Mouse (Mus musculus): ENCODE results near the gene Cplx2. TPM values are rescaled to one million over a fixed set of nuclear protein-coding genes. Genes with fewer than 3 reads are reported as not detected.

Gene Cplx2
- polyA plus RNA-seq, 1 experiment from 2014 or later: 3.0 TPM

DNA sequence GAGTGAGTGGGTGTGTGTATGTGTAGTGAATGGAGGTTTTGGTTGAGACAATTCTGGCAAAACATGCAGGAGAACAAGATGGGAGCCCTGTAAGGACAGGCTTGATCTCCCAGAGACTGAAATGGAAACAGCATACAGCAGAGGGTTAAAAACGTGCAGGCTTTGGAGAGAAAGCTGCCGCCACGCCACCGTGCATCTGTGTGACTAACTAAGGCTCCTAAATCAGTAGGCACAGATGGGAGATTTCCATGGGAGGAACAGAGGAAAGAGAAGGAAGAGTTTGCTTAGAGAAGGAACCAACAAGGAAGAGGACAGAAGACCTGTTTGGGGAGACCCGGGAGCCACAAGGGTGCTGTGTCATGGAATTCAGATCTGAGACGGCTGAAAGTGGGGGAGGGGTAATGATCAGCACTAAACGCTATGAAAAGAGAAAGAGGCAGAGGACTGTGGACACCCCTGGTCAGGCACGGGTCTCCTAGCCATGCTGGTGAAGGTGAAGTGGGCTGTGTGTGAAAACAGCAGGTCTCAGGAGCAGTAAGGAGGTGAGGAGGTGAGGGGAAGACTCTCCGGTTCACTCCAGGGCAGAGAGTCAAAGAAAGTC lies 3.1 kb downstream of the Cplx2 start:
- no peak overlapping the region for H3K4me3 ChIP-seq
- peaks cover 23% of the 10 kb centered on the region for H3K4me1 ChIP-seq
- no peak for DNase-seq (ENCODE audit: low spot score)
- H3K36me3 ChIP-seq: no peaks in the 10 kb centered on the region
- H3K9me3 ChIP-seq: no peaks in the 10 kb centered on the region
- no peak overlapping the region for H3K27ac ChIP-seq
- WGBS: 43% methylated on average over 9 of the region's 9 CpGs
- peaks cover 67% of the 10 kb centered on the region for H3K27me3 ChIP-seq (ENCODE audit: insufficient read depth, poor library complexity, severe bottlenecking)

DNA sequence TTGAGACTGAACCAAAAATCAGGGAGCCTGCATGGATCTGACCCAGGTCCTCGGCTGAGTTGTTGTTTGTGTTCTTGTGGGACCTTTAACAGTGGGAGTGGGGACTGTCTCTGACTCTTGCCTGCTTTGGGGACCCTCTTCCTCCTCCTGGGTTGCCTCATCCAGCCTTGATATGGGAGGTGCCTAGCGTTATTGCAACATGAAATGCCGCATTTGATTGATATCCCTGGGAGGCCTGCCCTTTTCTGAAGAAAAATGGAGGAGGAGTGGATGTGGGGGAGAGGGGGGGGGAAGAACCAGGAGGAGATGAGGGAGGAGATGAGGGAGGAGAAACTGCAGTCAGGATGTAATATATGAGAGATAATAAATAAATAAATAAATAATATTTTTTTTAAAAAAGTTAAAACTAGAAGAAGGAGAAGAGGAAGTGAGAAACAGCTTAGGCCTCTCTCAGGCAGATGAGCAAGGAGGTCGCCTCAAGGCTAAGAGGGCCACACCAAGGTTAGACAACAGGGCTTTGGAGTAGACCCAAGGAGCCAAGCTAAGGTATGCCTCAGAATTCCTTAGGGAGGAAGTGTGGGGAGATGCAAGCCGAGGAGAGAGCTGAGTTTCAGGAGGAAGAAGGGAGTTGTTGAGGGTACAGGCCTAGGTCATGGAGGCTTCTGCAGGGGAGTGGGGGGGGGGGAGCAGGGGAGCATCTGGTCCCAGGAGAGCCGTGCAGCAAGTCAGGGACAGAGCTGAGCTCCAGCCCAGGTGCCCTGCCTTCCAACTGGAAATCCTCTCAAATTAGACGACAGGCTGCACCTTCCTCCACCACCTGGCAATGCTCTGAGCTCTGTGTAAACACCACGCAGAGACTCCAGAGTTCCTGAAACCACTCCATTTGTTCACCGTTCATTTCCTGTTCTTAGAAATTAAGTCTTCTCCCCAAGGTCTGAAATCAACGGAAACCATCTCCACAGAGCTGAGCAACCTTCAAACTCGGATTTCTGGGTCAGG lies 4.6 kb downstream of the Cplx2 start:
- WGBS: 52% methylated on average over 11 of the region's 11 CpGs
- Histone ChIP-seq H3K27me3 (ENCODE audit: insufficient read depth, poor library complexity, severe bottlenecking) (peaks cover 62% of the 10 kb centered on the region), H3K4me1 (peaks cover 20% of the 10 kb centered on the region), H3K9me3 (no peaks in the 10 kb centered on the region), H3K4me3 (no peak overlapping the region), H3K27ac (no peak overlapping the region), H3K36me3 (no peaks in the 10 kb centered on the region)
- DNase-seq (ENCODE audit: low spot score): no peak

DNA sequence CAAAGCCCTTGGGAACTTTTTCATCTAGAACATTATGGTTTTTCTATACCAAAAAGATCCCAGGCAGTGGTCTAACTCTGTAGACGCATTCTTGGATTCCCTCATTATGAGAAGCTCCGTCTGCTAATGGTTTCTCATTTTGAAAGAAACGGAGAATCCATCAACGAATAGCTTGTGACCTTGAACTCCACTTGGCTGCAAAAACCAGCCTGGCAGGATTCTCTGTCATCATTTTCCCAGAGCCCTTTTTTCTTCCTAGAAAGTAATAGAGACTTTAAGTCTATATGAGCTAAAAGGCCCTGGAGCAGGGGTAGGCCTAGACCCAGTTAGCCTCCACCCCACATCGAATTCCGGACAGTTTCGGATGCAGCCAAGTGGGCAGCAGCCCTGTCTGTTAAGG lies 5.6 kb downstream of the Cplx2 start:
- WGBS: 83% methylated on average over 7 of the region's 7 CpGs
- no peaks in the 10 kb centered on the region for H3K36me3 ChIP-seq
- H3K27me3 ChIP-seq (ENCODE audit: insufficient read depth, poor library complexity, severe bottlenecking): peaks cover 56% of the 10 kb centered on the region
- peaks cover 11% of the 10 kb centered on the region for H3K4me1 ChIP-seq
- DNase-seq (ENCODE audit: low spot score): no peak
- H3K27ac ChIP-seq: no peak overlapping the region
- no peak overlapping the region for H3K4me3 ChIP-seq
- no peaks in the 10 kb centered on the region for H3K9me3 ChIP-seq

DNA sequence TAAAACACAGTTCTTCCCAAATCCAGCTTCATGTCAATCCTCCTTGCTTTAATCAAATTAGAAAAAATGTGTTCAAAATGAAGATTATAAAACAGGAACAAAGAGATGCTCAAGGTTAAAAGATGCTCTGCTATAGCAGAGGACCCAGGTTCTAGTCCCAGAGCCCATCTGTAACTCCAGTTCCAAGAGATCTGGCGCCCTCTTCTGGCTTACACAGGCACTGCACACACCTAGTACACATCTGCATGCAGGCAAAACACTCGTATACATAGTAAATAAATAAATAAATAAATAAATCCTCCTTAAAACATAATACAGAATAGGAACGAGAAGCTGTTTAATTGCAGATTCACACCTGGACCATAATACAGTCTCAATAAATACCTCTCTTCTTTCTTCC lies 6.9 kb downstream of the Cplx2 start:
- H3K4me1 ChIP-seq: no peaks in the 10 kb centered on the region
- peaks cover 42% of the 10 kb centered on the region for H3K27me3 ChIP-seq (ENCODE audit: insufficient read depth, poor library complexity, severe bottlenecking)
- no peak for DNase-seq (ENCODE audit: low spot score)
- no peaks in the 10 kb centered on the region for H3K9me3 ChIP-seq
- H3K4me3 ChIP-seq: no peak overlapping the region
- no peak overlapping the region for H3K27ac ChIP-seq
- 57% methylated on average over 3 of the region's 3 CpGs for WGBS
- no peaks in the 10 kb centered on the region for H3K36me3 ChIP-seq

DNA sequence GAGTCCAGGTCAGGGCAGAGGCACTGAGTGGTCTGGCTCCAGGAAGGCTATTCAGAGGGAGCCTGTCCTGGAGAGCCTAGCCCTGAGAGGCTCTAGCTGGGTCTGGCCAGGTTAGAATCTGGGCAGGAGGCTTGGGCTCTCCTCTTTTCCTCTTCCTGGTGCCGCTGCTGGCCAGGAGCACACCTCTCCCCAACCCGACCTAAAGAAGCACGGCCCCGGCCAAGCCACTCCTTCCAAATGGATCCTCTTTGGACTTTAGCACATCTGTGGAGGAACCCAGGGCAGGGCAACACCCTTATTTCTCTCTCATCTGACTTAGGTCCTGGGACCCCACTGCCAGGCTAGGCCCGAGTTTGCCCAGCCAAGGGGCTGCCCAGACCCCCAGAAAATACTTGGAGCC lies 9.3 kb downstream of the Cplx2 start:
- peaks cover 11% of the 10 kb centered on the region for H3K4me1 ChIP-seq
- no peak overlapping the region for H3K4me3 ChIP-seq
- peaks cover 26% of the 10 kb centered on the region for H3K27me3 ChIP-seq (ENCODE audit: insufficient read depth, poor library complexity, severe bottlenecking)
- no peaks in the 10 kb centered on the region for H3K9me3 ChIP-seq
- WGBS: 70% methylated on average over 5 of the region's 5 CpGs
- no peak overlapping the region for H3K27ac ChIP-seq
- no peak for DNase-seq (ENCODE audit: low spot score)
- H3K36me3 ChIP-seq: no peaks in the 10 kb centered on the region

DNA sequence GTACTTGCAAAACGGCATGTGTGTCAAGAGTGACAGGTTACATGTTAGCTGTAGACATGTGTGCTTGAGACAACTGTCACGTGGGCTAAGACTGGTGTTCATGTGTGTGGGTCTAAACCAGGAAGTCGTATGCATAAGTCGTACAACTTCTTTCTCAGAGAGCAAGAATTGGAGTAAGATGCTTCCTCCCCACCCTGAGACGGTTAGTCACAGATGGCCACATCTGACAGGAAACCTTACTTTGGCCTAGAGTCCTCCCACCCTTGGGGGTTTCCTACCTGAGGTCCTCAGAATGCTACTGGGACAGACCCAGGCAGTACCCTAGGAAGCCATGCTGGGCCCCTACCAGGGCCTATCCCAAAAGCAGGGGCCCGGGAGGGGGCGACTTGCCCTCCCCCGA lies 10.2 kb downstream of the Cplx2 start:
- Histone ChIP-seq H3K9me3 (no peaks in the 10 kb centered on the region), H3K27me3 (ENCODE audit: insufficient read depth, poor library complexity, severe bottlenecking) (peaks cover 26% of the 10 kb centered on the region), H3K36me3 (no peaks in the 10 kb centered on the region), H3K4me1 (peaks cover 11% of the 10 kb centered on the region), H3K27ac (no peak overlapping the region), H3K4me3 (no peak overlapping the region)
- DNase-seq (ENCODE audit: low spot score): no peak
- WGBS: 77% methylated on average over 8 of the region's 8 CpGs

DNA sequence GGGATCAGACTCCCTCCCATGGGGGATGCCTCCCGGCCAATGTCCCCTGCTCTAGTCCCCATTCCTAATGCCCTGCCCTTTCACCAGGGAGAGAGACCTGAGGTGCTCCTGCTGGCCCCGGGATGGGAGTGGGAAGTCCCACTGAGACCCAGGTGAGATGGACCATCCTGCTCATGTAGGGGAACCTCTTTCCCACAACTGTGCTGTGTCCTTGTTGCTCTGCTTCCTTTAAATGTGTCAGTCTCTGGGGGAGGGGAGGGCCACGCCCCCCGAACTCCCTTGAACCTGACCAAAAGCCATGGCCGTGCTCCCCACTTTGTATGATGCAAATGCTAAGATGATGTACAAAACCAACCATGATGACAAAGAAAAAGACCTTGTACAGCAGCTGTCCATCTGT lies 12.4 kb downstream of the Cplx2 start:
- no peak overlapping the region for H3K27ac ChIP-seq
- H3K9me3 ChIP-seq: no peaks in the 10 kb centered on the region
- peaks cover 11% of the 10 kb centered on the region for H3K4me1 ChIP-seq
- DNase-seq (ENCODE audit: low spot score): no peak
- WGBS: 71% methylated on average over 5 of the region's 5 CpGs
- no peaks in the 10 kb centered on the region for H3K36me3 ChIP-seq
- H3K27me3 ChIP-seq (ENCODE audit: insufficient read depth, poor library complexity, severe bottlenecking): peaks cover 29% of the 10 kb centered on the region
- no peak overlapping the region for H3K4me3 ChIP-seq

DNA sequence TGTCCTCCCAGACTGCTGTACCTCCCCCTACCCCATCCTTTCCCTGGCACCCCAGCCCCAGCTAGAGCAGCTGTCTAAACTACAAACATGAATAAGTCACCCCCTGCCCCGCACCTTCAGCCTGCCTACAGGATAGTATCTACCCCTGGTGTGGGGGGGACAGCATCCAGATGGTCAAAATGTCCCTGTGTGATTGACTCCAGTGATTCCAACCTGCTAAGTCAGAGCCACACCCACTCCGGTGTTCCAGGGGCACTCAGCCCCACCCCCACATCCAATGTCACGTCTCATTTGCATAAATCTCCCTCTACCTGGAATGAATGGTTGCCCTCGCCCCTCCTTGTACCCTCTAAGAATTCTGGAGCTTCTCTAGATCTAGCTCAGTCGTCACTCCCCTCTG lies 13.4 kb downstream of the Cplx2 start:
- no peaks in the 10 kb centered on the region for H3K36me3 ChIP-seq
- peaks cover 19% of the 10 kb centered on the region for H3K27me3 ChIP-seq (ENCODE audit: insufficient read depth, poor library complexity, severe bottlenecking)
- H3K4me3 ChIP-seq: peak overlapping the region; percentile 42
- DNase-seq (ENCODE audit: low spot score): no peak
- H3K9me3 ChIP-seq: no peaks in the 10 kb centered on the region
- H3K27ac ChIP-seq: no peak overlapping the region
- H3K4me1 ChIP-seq: peaks cover 11% of the 10 kb centered on the region
- 24% methylated on average over 5 of the region's 5 CpGs for WGBS

DNA sequence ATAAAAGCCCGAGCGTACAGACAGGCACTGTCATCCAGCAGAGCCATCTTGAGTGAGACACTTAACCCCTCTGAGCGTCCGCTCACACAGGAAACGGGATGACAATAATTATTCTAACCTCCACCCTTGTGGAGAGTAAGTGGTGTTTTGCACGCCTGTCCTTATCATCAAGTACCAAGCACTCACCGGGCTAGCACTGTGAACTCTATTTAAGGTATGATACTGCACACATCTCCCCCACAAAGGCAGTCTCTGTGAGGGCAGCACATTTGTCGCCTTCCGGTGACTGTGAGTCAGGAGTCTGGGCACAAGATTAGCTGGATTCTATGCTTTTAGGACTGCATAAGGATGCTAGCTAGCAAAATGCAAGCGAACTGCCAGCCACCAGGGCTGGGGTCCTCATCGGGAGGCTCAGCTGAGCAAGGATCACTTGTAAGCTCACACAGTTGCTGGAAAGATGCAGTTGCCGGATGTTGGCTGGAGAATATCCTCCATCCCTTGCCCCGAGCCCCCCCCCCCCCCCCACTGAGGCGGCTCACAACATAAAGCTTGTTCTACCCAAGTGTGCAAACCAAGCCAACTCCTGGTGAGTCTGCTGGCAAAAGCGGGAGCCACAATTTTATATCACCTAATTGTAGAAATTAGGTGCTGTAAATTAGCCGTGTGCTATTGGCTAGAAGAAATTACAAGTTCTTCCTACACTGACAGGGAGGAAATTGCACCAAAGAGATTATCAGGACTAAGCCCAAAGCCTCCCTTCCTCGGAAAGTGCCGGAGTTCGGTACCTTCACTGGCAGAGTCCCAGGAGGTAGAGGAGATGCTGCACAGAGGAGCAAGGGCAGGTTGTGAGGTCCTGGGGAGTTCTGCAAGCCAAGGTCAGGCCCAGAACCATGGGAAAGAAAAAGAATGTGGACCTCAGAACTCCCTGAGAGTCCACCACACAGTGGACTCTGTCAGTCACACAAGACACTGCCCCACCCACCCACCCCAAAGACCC lies 14.2 kb downstream of the Cplx2 start:
- DNase-seq (ENCODE audit: low spot score): no peak
- H3K27me3 ChIP-seq (ENCODE audit: insufficient read depth, poor library complexity, severe bottlenecking): peaks cover 17% of the 10 kb centered on the region
- WGBS: 44% methylated on average over 19 of the region's 19 CpGs
- no peaks in the 10 kb centered on the region for H3K9me3 ChIP-seq
- peak overlapping the region; percentile 42 for H3K4me3 ChIP-seq
- no peaks in the 10 kb centered on the region for H3K36me3 ChIP-seq
- peaks cover 19% of the 10 kb centered on the region for H3K4me1 ChIP-seq
- no peak overlapping the region; the same call in 1 of the 2 replicates for H3K27ac ChIP-seq

DNA sequence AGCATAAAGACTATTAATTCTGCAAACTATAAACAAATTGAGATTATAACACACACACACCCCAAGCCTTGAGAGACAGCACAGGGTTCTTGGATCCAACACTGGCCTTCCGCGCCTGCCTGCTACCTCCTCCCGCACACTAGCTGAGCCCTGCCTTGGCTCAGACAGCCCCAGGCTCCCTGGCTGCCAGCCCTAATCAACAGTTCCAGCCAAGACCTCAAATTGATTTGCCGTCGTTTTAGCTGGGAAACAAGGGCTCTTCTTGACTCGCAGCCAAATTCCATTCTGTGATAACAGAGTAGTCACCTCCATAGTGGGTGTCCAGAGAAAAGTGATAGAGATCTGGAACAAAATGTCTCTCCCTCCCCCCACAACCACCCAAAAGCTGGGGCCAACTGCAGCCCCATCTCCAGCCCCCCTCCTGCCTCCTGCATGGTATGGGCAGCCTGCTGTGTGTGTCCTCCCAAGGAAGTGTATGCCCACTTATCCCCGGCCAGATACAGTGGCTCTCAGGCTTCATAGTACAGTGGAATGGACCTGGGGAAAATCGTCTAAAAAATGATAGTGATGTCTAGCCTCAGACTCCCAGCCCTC lies 18.9 kb downstream of the Cplx2 start:
- no peak for DNase-seq (ENCODE audit: low spot score)
- peaks cover 6% of the 10 kb centered on the region; the same call in 1 of the 2 replicates for H3K27me3 ChIP-seq (ENCODE audit: insufficient read depth, poor library complexity, severe bottlenecking)
- no peak overlapping the region for H3K4me3 ChIP-seq
- H3K27ac ChIP-seq: no peak overlapping the region
- no peaks in the 10 kb centered on the region for H3K9me3 ChIP-seq
- peaks cover 15% of the 10 kb centered on the region for H3K4me1 ChIP-seq
- H3K36me3 ChIP-seq: no peaks in the 10 kb centered on the region
- WGBS: 25% methylated on average over 8 of the region's 8 CpGs

DNA sequence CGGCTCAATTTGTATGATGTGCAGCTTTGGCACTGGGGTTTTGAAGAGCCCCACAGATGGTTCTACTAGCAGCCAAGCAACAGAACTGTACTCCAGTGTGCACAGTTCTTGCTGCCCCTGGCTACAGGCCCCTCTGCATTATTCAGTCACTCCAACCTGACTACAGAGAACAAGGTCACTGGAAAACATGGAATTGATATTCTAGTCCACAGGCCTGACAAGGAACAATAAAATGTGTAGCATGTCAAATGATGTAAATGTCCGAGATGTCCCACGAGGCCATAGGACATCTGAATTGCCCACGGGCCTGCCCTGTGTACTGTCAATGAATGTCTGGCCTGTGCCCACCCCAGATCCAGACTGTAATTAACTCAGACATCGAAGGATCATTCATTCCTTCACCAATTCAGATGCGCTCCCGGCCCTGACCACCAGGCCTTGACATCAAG lies 19.4 kb downstream of the Cplx2 start:
- Histone ChIP-seq H3K27ac (no peak overlapping the region), H3K4me3 (no peak overlapping the region), H3K36me3 (no peaks in the 10 kb centered on the region), H3K27me3 (ENCODE audit: insufficient read depth, poor library complexity, severe bottlenecking) (peaks cover 6% of the 10 kb centered on the region; the same call in 1 of the 2 replicates), H3K4me1 (peaks cover 12% of the 10 kb centered on the region), H3K9me3 (no peaks in the 10 kb centered on the region)
- 83% methylated on average over 7 of the region's 7 CpGs for WGBS
- DNase-seq (ENCODE audit: low spot score): no peak

DNA sequence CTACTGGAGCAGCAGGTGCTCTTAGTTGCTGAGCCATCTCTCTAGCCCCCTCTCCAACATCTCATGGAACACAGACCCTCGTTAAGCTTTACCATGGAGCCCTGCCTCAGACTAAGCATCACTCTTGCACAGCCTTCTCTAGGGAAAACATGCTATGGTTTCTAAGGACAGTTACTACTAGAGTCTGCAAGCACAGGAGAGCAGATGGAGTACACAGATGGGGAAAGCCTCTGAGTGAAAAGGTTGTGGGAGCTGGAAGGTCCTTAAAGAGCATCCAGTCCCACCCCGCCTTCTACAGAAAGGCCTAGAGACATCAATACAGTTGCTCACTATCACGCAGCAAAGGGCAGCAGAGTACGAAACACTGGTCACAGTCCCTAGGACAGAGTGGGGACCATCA lies 20.2 kb downstream of the Cplx2 start:
- H3K27me3 ChIP-seq (ENCODE audit: insufficient read depth, poor library complexity, severe bottlenecking): peaks cover 6% of the 10 kb centered on the region; the same call in 1 of the 2 replicates
- peaks cover 12% of the 10 kb centered on the region for H3K4me1 ChIP-seq
- H3K27ac ChIP-seq: no peak overlapping the region
- no peak overlapping the region for H3K4me3 ChIP-seq
- WGBS: 81% methylated on average over 4 of the region's 4 CpGs
- DNase-seq (ENCODE audit: low spot score): no peak
- H3K36me3 ChIP-seq: no peaks in the 10 kb centered on the region
- no peaks in the 10 kb centered on the region for H3K9me3 ChIP-seq

Data from heart, embryonic 10.5 days (tissue).